Mouse (Mus musculus) left cerebral cortex, adult 9 months (tissue): ENCODE measurements at regions not wholly inside any gene's neighbourhood (a gene's known extent, or its start where the extent isn't known, plus 50 kb on each side); places are given as distances from the start of the nearest gene placed in this dataset.

ENCODE experiments used
- DNase-seq, 2 experiments: peaks; one replicate each; pipeline ENCODE4 v3.0.0; 2022; ENCODE audit warnings: low spot score in 2 of 2

DNA sequence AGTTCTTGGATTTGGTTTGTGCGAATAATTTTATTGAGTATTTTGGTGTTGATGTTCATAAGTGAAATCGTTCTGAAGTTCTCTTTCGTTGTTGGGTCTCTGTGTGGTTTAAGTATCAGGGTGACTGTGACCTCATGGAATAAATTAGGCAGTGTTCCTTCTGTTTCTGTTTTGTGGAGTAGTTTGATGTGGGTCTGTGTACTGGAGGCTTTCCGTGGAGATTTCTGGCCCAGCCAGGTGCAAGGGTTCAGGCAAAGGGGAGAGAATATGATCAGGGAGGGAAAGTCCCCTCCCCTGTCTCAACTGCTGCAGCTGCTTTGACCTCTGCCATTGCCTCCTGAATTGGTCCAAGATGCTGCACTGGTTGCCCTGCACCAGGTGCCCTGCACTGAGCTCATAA, 775.7 kb downstream of the Otol1 start:
- DNase-seq = no peak

DNA sequence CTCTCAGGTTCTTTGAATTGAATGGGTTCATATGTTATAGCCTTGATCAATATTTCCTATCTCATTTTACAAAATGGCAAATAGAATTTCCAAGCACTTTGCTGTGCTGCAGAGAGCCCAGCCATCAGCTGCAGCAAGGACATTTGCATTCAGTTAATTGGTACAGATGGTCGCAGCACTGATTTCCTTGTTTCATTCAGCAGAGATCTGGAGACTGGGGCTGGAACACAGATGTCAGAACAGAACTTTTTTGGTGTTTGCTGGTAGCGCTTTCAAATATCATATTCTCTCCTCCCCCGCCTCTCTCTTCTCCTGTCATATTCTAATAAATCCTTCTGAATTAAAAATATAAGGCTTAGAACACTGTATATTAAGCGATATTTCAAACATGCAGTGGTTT, 794.8 kb downstream of the Otol1 start:
- peak; percentile 3 to 38 for DNase-seq

DNA sequence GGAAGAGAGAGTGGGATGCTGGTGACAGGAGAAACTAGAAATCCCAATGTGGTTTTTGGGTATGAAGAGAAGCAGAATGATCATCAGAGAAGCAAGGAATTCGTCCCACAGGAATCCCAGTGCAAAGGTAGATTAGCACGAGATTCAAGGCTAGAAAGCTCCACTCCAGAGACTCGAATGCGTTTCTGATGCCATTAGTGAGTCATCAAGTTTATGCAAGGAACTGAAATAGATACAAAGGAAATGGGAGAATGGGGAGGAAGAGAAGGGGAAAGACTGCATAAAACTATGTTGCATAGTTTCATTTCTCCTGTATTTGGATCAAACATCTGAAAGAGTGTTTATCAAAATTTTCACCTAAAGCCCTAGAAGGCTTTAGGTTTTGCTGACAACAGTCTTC, 796.0 kb downstream of the Otol1 start:
- no peak for DNase-seq

DNA sequence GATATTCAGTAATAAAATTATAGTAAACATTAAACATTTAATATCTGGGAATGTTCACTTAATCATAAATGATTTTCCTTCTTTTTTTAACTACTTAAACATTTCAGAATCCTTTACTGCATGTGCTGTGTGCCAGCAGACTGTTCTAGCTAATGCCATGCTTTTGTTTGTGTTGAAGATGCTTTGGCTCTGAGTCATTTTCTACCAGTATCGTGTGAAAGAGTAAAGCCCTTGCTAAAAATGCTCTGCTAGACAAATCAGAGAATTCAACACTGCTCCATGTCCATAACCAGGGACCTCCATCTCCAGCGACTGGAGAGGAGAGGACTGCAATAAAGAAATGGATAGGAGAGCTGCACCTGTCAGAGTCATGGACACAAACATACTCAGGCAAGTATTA, 796.5 kb downstream of the Otol1 start:
- no peak for DNase-seq

DNA sequence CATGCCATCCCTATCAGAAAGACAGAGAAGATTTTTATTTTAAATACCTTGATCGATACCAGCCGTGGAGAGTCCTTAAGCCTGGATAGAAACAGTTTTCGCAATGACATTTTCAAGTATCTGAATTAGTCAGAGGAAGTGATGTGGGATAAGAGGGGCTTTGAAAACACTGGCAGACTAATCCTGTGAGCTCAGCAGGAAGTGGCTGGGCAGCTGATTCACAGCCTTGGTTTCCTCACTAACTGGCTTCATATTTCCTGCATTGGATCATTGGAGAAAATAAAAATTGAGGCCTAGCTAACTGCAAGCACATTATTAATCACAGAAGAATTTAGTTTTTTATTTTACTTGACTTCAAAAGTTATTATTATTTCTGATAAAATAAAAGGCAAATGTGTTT, 799.8 kb downstream of the Otol1 start:
- DNase-seq = no peak
